Mouse (Mus musculus) CH12.LX (cell line): Measurements from ENCODE around the gene Srsf6. TPM values are rescaled to one million over a fixed set of nuclear protein-coding genes. Genes with fewer than 3 reads are reported as not detected.

ENCODE experiments used
- DNase-seq: peaks from one replicate; pipeline ENCODE4 v3.0.0-alpha.2; 2013; ENCODE audit errors: extremely low read depth
- H3K27ac ChIP-seq: 2 replicates; pipeline ENCODE4 v1.5.1; 2012; ENCODE audit warnings: low read depth, mild to moderate bottlenecking, control low read depth, moderate library complexity; ENCODE audit not compliant: insufficient read depth
- H3K27me3 ChIP-seq: replicated peaks from 2 replicates; pipeline ENCODE3; 2012; ENCODE audit warnings: inconsistent platforms
- H3K36me3 ChIP-seq, 2 experiments: replicated peaks in 1 of 2; 2 replicates each; pipeline versions ENCODE3 to v1.6.1; 2012; ENCODE audit warnings: inconsistent platforms in 1 of 2, low read length in 1 of 2, mild to moderate bottlenecking in 1 of 2, mixed read lengths in 1 of 2, moderate library complexity in 1 of 2; ENCODE audit not compliant: control insufficient read depth in 1 of 2, insufficient read depth in 1 of 2
- H3K4me1 ChIP-seq, 2 experiments: 2 replicates each; pipeline ENCODE4 v1.6.1; 2012; ENCODE audit warnings: inconsistent platforms in 1 of 2, moderate library complexity in 1 of 2; ENCODE audit not compliant: insufficient read depth in 2 of 2, control insufficient read depth in 1 of 2
- H3K4me2 ChIP-seq: 2 replicates; pipeline ENCODE4 v1.6.1; 2012; ENCODE audit warnings: low read depth, mild to moderate bottlenecking, control low read depth; ENCODE audit not compliant: poor library complexity, insufficient read depth, severe bottlenecking
- H3K4me3 ChIP-seq, 3 experiments: fragments of 150-350 bp in 1 of 3; sonication (generic) in 1 of 3; replicated peaks in 1 of 3; 2 replicates each; pipeline versions ENCODE3 to v1.5.1; 2011 to 2012; ENCODE audit warnings: low read depth in 2 of 3, low read length in 2 of 3, mild to moderate bottlenecking in 2 of 3, moderate library complexity in 2 of 3, control low read depth in 1 of 3, improper control_type of control experiment in 1 of 3, inconsistent platforms in 1 of 3, mixed read lengths in 1 of 3; ENCODE audit not compliant: poor library complexity in 1 of 3
- H3K79me2 ChIP-seq: replicated peaks from 2 replicates; pipeline ENCODE4 v1.6.1; 2012; ENCODE audit warnings: mild to moderate bottlenecking, moderate library complexity; ENCODE audit not compliant: control insufficient read depth, poor library complexity, insufficient read depth, severe bottlenecking; ENCODE audit errors: extremely low read depth
- H3K9ac ChIP-seq: 2 replicates; pipeline ENCODE4 v1.6.1; 2012; ENCODE audit warnings: low read depth, mild to moderate bottlenecking, control low read depth, moderate library complexity; ENCODE audit not compliant: insufficient read depth
- H3K9me3 ChIP-seq: replicated peaks from 2 replicates; pipeline ENCODE3; 2012; ENCODE audit warnings: low read length, inconsistent platforms, mixed read lengths
- BHLHE40 ChIP-seq: IDR thresholded peaks from 2 replicates; pipeline ENCODE4 v1.6.1; 2011; ENCODE audit warnings: mild to moderate bottlenecking, low read depth, low read length, improper control_type of control experiment
- CTCF ChIP-seq, 2 experiments: IDR thresholded peaks in 1 of 2; conservative IDR thresholded peaks in 1 of 2; 2 replicates each; pipeline ENCODE4 v1.5.1; 2011 to 2012; ENCODE audit warnings: low read depth in 2 of 2, low read length in 2 of 2, improper control_type of control experiment in 1 of 2, inconsistent platforms in 1 of 2, mild to moderate bottlenecking in 1 of 2, moderate library complexity in 1 of 2
- E2F4 ChIP-seq: IDR thresholded peaks from 2 replicates; pipeline ENCODE4 v1.6.1; 2011; ENCODE audit warnings: low read depth, low read length, improper control_type of control experiment; ENCODE audit not compliant: insufficient replicate concordance
- HCFC1 ChIP-seq: IDR thresholded peaks from 2 replicates; pipeline ENCODE4 v1.6.1; 2012; ENCODE audit warnings: low read depth, mild to moderate bottlenecking, inconsistent platforms, low read length, improper control_type of control experiment
- JUN ChIP-seq: IDR thresholded peaks from 2 replicates; pipeline ENCODE4 v1.6.1; 2011; ENCODE audit warnings: low read depth, mild to moderate bottlenecking, low read length, improper control_type of control experiment, moderate library complexity; ENCODE audit not compliant: insufficient read depth
- JUND ChIP-seq: conservative IDR thresholded peaks from 2 replicates; pipeline ENCODE4 v1.6.1; 2011; ENCODE audit warnings: low read depth, low read length, improper control_type of control experiment
- MAFK ChIP-seq: IDR thresholded peaks from 2 replicates; pipeline ENCODE4 v1.6.1; 2011; ENCODE audit warnings: low read length, improper control_type of control experiment; ENCODE audit not compliant: insufficient replicate concordance
- MXI1 ChIP-seq: IDR thresholded peaks from 2 replicates; pipeline ENCODE4 v1.6.1; 2011; ENCODE audit warnings: mild to moderate bottlenecking, low read depth, low read length, improper control_type of control experiment
- MYC ChIP-seq: IDR thresholded peaks from 2 replicates; pipeline ENCODE4 v1.6.1; 2011; ENCODE audit warnings: low read depth, mild to moderate bottlenecking, improper control_type of control experiment, low read length
- POLR2AphosphoS2 ChIP-seq: IDR thresholded peaks from 2 replicates; pipeline ENCODE4 v1.6.1; 2011; ENCODE audit warnings: low read depth, low read length, improper control_type of control experiment
- RAD21 ChIP-seq: IDR thresholded peaks from 2 replicates; pipeline ENCODE4 v1.6.1; 2011; ENCODE audit warnings: low read depth, mild to moderate bottlenecking, low read length, improper control_type of control experiment, moderate library complexity
- RCOR1 ChIP-seq: conservative IDR thresholded peaks from 2 replicates; pipeline ENCODE4 v1.6.1; 2012; ENCODE audit warnings: low read depth, mild to moderate bottlenecking, inconsistent platforms, low read length, improper control_type of control experiment
- SIN3A ChIP-seq: IDR thresholded peaks from 2 replicates; pipeline ENCODE4 v1.6.1; 2012; ENCODE audit warnings: low read length, improper control_type of control experiment, inconsistent platforms
- TCF12 ChIP-seq: IDR thresholded peaks from 2 replicates; pipeline ENCODE4 v1.6.1; 2014; ENCODE audit warnings: low read depth, mild to moderate bottlenecking, inconsistent platforms, low read length, improper control_type of control experiment
- ZC3H11A ChIP-seq: IDR thresholded peaks from 2 replicates; pipeline ENCODE4 v1.6.1; 2012; ENCODE audit warnings: low read depth, mild to moderate bottlenecking, inconsistent platforms, low read length, improper control_type of control experiment
- ZMIZ1 ChIP-seq: IDR thresholded peaks from 2 replicates; pipeline ENCODE4 v1.6.1; 2012; ENCODE audit warnings: low read depth, mild to moderate bottlenecking, inconsistent platforms, low read length, improper control_type of control experiment
- dilution Hi-C: fragments of 300-500 bp; cut with MboI; formaldehyde crosslinking; loops from 2 replicates; pipeline ENCODE4 v1.14.3; 2020; ENCODE audit warnings: low sequenced_read_pairs; ENCODE audit not compliant: extremely low pct_unique_long_range_greater_than_20kb, extremely low pct_ligation_motif_present
- in situ Hi-C: fragments of 300-500 bp; cut with MboI; formaldehyde crosslinking; loops from 3 replicates; pipeline ENCODE4 v1.14.3; 2019; ENCODE audit warnings: low sequenced_read_pairs, low pct_ligation_motif_present, low pct_unique_long_range_greater_than_20kb, mixed read lengths
- polyA plus RNA-seq: library from polyadenylated mRNA; unstranded; fragments of >175 nt; gene quantifications from 2 replicates; pipeline ENCODE4 v1.2.1, GENCODE M21; 2012; ENCODE audit warnings: low read depth; ENCODE audit not compliant: insufficient read length
- total RNA-seq, 2 experiments: library from RNA; depleted of rRNA; stranded (reverse); fragments of 300-350 nt in 1 of 2; fragments of >200 nt in 1 of 2; gene quantifications; 2 replicates each; pipeline ENCODE4 v1.2.3; 2012 to 2014

The Srsf6 gene
- total and polyA plus RNA-seq, 3 experiments = 96.3 to 227 (median 204) TPM

- in situ Hi-C loops = loop anchor here (10.0 kb wide), 1 partner anchor 405 kb away; no protein-coding TSS in a partner anchor
- Histone ChIP-seq H3K4me2 (no peak overlapping the region), H3K79me2 (peaks cover 24% of the 10 kb centered on the region), H3K9ac (no peak overlapping the region), H3K36me3 (peaks cover 18 to 21% of the 10 kb centered on the region in 2 experiments), H3K27me3 (peaks cover 13% of the 10 kb centered on the region), H3K4me3 (no peak overlapping the region), H3K4me1 (peaks cover 3 to 18% of the 10 kb centered on the region in 2 experiments; a peak in 3 of 4 replicates), H3K9me3 (no peaks in the 10 kb centered on the region), H3K27ac (no peak overlapping the region)
- DNase-seq = no peak
- TF ChIP-seq POLR2AphosphoS2 = no peak
- TF ChIP-seq RCOR1 = no peak
- no peak for TF ChIP-seq E2F4
- no peak for TF ChIP-seq TCF12
- no peak for TF ChIP-seq JUN
- TF ChIP-seq HCFC1 = no peak
- TF ChIP-seq MXI1 = no peak
- no peak for TF ChIP-seq CTCF (conservative IDR thresholded peaks at IDR 0.05 in 1 of 2, IDR thresholded peaks at IDR 0.05 in 1 of 2; ENCODE audit: low read depth in 2 of 2, low read length in 2 of 2)
- TF ChIP-seq MYC = no peak
- no peak for TF ChIP-seq RAD21
- TF ChIP-seq SIN3A = no peak
- no peak for TF ChIP-seq JUND
- no peak for TF ChIP-seq MAFK
- TF ChIP-seq ZC3H11A = no peak
- dilution Hi-C loops = no loop called here
Observed at GRCm38 (mm10) chr2:162929704-162930103, 1.6 kb upstream of the Srsf6 start.

GRCm38 (mm10) chr2:162930516-162931122 lies 709 bp upstream of the Srsf6 start:
- Histone ChIP-seq H3K36me3 (peaks cover 18 to 30% of the 10 kb centered on the region in 2 experiments), H3K9ac (peak overlapping the region; percentile 100), H3K9me3 (no peaks in the 10 kb centered on the region), H3K4me3 (peak overlapping the region; percentile 61 to 94 (median 93)), H3K4me1 (peaks cover 3 to 18% of the 10 kb centered on the region in 2 experiments; a peak in 3 of 4 replicates), H3K79me2 (peaks cover 24% of the 10 kb centered on the region), H3K4me2 (peak overlapping the region; percentile 73), H3K27ac (peak overlapping the region; percentile 37; the same call in 1 of the 2 replicates), H3K27me3 (peaks cover 10% of the 10 kb centered on the region)
- in situ Hi-C loops = no loop called here
- 0 out of 2 replicates have a peak, but pooled peaks have one; percentile 36 for TF ChIP-seq ZMIZ1
- no peak for TF ChIP-seq BHLHE40
- peak; percentile 68; the same call in 1 of the 2 replicates for TF ChIP-seq MXI1
- peak; percentile 26; the same call in 1 of the 2 replicates for TF ChIP-seq POLR2AphosphoS2
- 0 out of 2 replicates have a peak, but pooled peaks have one; percentile 37 for TF ChIP-seq SIN3A
- DNase-seq = peak; percentile 39
- dilution Hi-C loops = no loop called here
